Mouse (Mus musculus): ENCODE measurements around the gene Rif1.

Gene Rif1

DNA sequence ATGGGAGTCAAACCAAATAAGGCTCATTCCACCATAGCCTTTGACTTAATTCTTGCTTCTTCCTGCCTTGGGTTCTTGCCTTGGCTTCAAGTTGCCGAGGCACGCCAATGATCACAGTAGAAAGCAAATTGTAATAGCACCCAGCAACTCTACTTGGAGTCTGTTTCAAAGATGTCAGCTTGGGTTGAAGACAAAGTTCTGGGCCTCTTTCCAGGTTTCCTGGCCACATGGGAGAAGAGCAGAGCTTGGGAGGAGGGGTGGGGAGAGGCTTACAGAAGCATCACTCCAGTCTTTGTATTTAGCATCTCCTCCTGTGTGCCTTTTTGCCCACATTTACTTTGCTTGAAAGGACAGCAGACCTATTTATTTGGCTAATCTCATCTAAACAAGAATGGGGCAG is 60.7 kb downstream of the Rif1 start:
- no peaks in the 10 kb centered on the region for H3K27me3 ChIP-seq (ENCODE audit: control insufficient read depth, insufficient read depth, low read length, poor library complexity, severe bottlenecking)
- no peak for DNase-seq (ENCODE audit: low read depth, low spot score)
- H3K36me3 ChIP-seq (ENCODE audit: control insufficient read depth, insufficient read depth, low read length, poor library complexity, severe bottlenecking): no peaks in the 10 kb centered on the region

DNA sequence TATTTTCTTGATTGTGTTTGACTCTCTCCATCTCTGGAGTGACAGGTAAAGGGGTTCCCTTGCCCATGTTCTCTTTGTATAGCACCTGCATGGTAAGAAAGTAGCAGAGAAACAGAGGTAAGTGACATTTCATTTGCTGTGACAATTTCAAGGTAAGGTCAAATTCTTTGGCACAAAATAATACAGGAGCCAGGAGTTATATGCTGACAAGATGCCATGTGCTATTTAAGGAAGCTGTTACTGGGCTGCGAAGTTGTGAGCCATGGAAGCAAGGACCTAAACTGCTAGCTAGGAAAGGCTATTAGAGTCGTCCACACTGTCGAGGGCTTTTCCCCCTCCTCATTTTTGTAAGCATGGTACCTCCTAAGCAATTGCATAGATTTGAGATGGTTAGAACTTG is 80.4 kb downstream of the Rif1 start:
- H3K27me3 ChIP-seq (ENCODE audit: control insufficient read depth, insufficient read depth, low read length, poor library complexity, severe bottlenecking): no peaks in the 10 kb centered on the region
- DNase-seq (ENCODE audit: low read depth, low spot score): no peak
- H3K36me3 ChIP-seq (ENCODE audit: control insufficient read depth, insufficient read depth, low read length, poor library complexity, severe bottlenecking): no peaks in the 10 kb centered on the region

DNA sequence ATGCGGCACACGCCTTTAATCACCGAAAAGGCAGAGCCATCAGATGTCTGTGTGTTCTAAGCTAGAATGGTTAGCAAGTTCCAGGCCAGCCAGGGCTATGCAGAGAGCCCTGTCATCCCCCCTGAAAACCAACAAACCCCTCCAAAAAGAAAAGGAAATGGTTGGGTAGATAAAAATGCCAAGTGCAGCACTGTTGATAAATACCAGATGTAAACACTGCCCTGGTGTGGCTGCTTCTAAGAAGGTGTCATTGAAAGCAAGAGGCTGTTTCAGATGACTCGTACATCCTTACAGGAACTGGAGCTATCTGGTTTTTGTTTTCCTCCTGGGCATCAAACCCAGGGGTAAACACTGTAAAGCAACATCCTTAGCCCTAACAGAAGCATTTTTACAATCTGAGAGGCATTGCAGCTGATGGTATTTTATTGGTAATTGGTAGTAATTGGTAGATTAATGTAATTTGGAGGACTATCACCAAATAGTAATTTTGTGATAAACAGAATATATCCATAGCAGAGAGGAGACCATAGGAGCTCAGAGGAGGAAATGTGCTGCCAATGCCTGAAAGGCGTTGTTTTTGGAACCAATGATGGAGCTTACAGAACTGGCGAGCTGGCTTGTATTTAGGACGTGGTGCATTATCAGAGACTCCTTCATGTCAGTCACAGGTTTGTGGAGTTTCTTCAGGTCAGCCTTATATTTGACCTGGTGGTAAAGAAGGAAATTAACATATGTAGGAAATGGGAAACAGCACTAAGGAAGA is 96.8 kb downstream of the Rif1 start:
- Histone ChIP-seq H3K27me3 (ENCODE audit: control insufficient read depth, insufficient read depth, low read length, poor library complexity, severe bottlenecking) (no peaks in the 10 kb centered on the region), H3K36me3 (ENCODE audit: control insufficient read depth, insufficient read depth, low read length, poor library complexity, severe bottlenecking) (no peaks in the 10 kb centered on the region)
- DNase-seq (ENCODE audit: low read depth, low spot score): no peak

Measured in splenic B cell, adult 2 months (primary cell).